In the genomic region with DNA sequence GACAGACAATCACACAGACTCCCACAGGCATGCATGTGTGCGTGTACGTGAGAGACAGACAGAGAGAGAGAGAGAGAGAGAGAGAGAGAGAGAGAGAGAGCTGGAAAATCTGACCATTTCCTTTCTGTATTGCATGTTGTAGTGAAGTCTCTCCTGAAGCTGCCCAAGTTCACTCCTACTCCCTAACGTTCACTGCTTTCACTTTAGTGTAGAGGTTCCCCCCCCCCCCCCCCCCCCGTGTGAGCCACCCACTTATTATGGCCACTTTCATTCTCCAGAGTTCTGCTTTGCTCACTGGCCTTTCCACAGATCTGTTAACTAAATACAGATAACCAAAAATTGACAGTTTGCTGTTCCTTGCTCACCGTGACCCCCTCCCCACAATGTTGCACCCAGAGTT, we compare ENCODE assay signal across 8 mouse cellular contexts. TPM values are rescaled to one million over a fixed set of nuclear protein-coding genes. Genes with fewer than 3 reads are reported as not detected.
DNase-seq lines count a peak whose midpoint lies in the region; ATAC-seq and TF ChIP-seq lines count a peak whose summit lies in the region.

No protein-coding gene starts in this region.

- peak overlapping the region; percentile 53 for H3K9ac ChIP-seq in liver, adult 2 months (ENCODE audit: low read depth, low read length)

- H3K79me2 ChIP-seq in liver, adult 2 months (ENCODE audit: control insufficient read depth, insufficient read depth, low read length), result peaks cover 7% of the 10 kb centered on the region; the same call in 1 of the 2 replicates

- peak; percentile 14; the same call in 1 of the 2 replicates for ATAC-seq in neutrophil, adult 5-6 weeks (ENCODE audit: extremely low read depth, insufficient number of reproducible peaks, low FRiP score, poor library complexity, severe bottlenecking)

- H3K27me3 ChIP-seq in liver, adult 2 months (ENCODE audit: control insufficient read depth, insufficient read depth, low read length), result no peaks in the 10 kb centered on the region
- no peaks in the 10 kb centered on the region for H3K27me3 ChIP-seq in limb, embryonic 10.5 days (ENCODE audit: low read depth, poor library complexity, severe bottlenecking)

- WGBS in liver, adult 2 months, result 3% methylated on average over 5 of the region's 5 CpGs
- WGBS in limb, embryonic 10.5 days, result 68% methylated on average over 4 of the region's 5 CpGs

- H3K9me3 ChIP-seq in limb, embryonic 10.5 days (replicated peaks), result no peaks in the 10 kb centered on the region

- no peaks in the 10 kb centered on the region for H3K36me3 ChIP-seq in liver, adult 2 months (ENCODE audit: control insufficient read depth, insufficient read depth, low read length)
- H3K36me3 ChIP-seq in limb, embryonic 10.5 days, result peaks cover 20% of the 10 kb centered on the region

- DNase-seq in liver, adult 2 months (ENCODE audit: extremely low read depth, low read depth, low spot score), result peak; percentile 43
- no peak for DNase-seq in liver
- DNase-seq in limb, embryonic 10.5 days (ENCODE audit: low spot score), result no peak
- no peak for DNase-seq in retina, postnatal 1 day
- DNase-seq in ovary, postnatal 10 days (ENCODE audit: low spot score), result no peak
- DNase-seq in layer of hippocampus, adult 9-10 months (ENCODE audit: low spot score), result no peak

- peak overlapping the region; percentile 44 for H3K4me3 ChIP-seq in liver, adult 2 months (ENCODE audit: insufficient read depth, low read depth, low read length)
- H3K4me3 ChIP-seq in embryonic fibroblast, embryonic 13.5 days (ENCODE audit: insufficient read depth, low read length), result no peak overlapping the region
- peak overlapping the region; percentile 88; the same call in 1 of the 2 replicates for H3K4me3 ChIP-seq in limb, embryonic 10.5 days

- H3K4me1 ChIP-seq in liver, adult 2 months (ENCODE audit: control insufficient read depth, insufficient read depth, low read length), result peaks cover 8% of the 10 kb centered on the region
- H3K4me1 ChIP-seq in embryonic fibroblast, embryonic 13.5 days (ENCODE audit: control insufficient read depth, insufficient read depth, low read length), result no peaks in the 10 kb centered on the region
- H3K4me1 ChIP-seq in limb, embryonic 10.5 days, result peaks cover 13% of the 10 kb centered on the region; the same call in 1 of the 2 replicates

- no peak for TF ChIP-seq POLR2A in liver, adult 2 months (IDR thresholded peaks at IDR 0.05; ENCODE audit: extremely low read depth, insufficient read depth, low read length)
- no peak for TF ChIP-seq POLR2A in embryonic fibroblast, embryonic 13.5 days (IDR thresholded peaks at IDR 0.05; ENCODE audit: low read depth, low read length)

- TF ChIP-seq CTCF in liver, adult 2 months (IDR thresholded peaks at IDR 0.05; ENCODE audit: low read depth, low read length), result no peak
- no peak for TF ChIP-seq CTCF in embryonic fibroblast, embryonic 13.5 days (IDR thresholded peaks at IDR 0.05; ENCODE audit: borderline replicate concordance, insufficient read depth, low read length)

- peak overlapping the region; percentile 58 for H3K27ac ChIP-seq in liver, adult 2 months (replicated peaks; ENCODE audit: insufficient read depth, low read depth, low read length)
- H3K27ac ChIP-seq in embryonic fibroblast, embryonic 13.5 days (ENCODE audit: insufficient read depth, low read length), result peak overlapping the region; percentile 22; the same call in 1 of the 2 replicates
- H3K27ac ChIP-seq in limb, embryonic 10.5 days, result no peak overlapping the region

RNA-seq across cellular contexts. Expression of gene Ubap1, which starts 1.0 kb away (rescaled TPM):
- total RNA-seq in liver, adult 2 months (2014; rRNA removed), result 15.5 and 17.7 TPM in 2 replicates
- 39.3 and 45.0 TPM in 2 replicates for polyA plus RNA-seq in liver, adult 2 months (2012; rRNA removed)
- 60.1 and 70.5 TPM in 2 replicates for polyA plus RNA-seq in embryonic fibroblast, embryonic 13.5 days (2011; ENCODE audit: insufficient read length, low read depth, missing spikeins)
- 58.6 and 59.4 TPM in 2 replicates for polyA plus RNA-seq in limb, embryonic 10.5 days (2016; fragmentation: Nextera tagmentation; extraction: Ambion mirVana)
- total RNA-seq in neutrophil, adult 5-6 weeks (2017), result 75.4 and 94.9 TPM in 2 replicates

RNA-seq across cellular contexts. Expression of gene Dcaf12, which starts 33.1 kb away (rescaled TPM):
- total RNA-seq in liver, adult 2 months (2014; rRNA removed), result 10.2 and 13.4 TPM in 2 replicates
- 13.1 and 14.8 TPM in 2 replicates for polyA plus RNA-seq in liver, adult 2 months (2012; rRNA removed)
- polyA plus RNA-seq in embryonic fibroblast, embryonic 13.5 days (2011; ENCODE audit: insufficient read length, low read depth, missing spikeins), result 40.2 and 40.3 TPM in 2 replicates
- 55.0 and 59.5 TPM in 2 replicates for polyA plus RNA-seq in limb, embryonic 10.5 days (2016; fragmentation: Nextera tagmentation; extraction: Ambion mirVana)
- total RNA-seq in neutrophil, adult 5-6 weeks (2017), result 83.2 and 88.3 TPM in 2 replicates
